In genomic region chr13:92644199-92644598, GRCm38 (mm10) we compare ENCODE assay signal across 16 mouse cellular contexts.
"Had no signal": no experiment of that assay in that cellular context is flagged by ENCODE, and none has a peak within 500 bp of the region (broad histone marks: within the 10 kb centered on the region; RNA-seq: fewer than 3 reads in every experiment).

No protein-coding gene starts in this region.

- H3K36me3 ChIP-seq: intestine, embryonic 15.5 days; kidney, embryonic 15.5 days; limb, embryonic 12.5 days; limb, embryonic 15.5 days; neural tube, embryonic 13.5 days had no signal

- DNase-seq: kidney, adult 11 months; kidney, adult 8-10 months; kidney, postnatal 14 days; left cerebral cortex, postnatal 4 days; lung, embryonic 14.5 days; midbrain, embryonic 14.5 days; thymus, postnatal 4 days had no signal

- H3K9ac ChIP-seq: intestine, embryonic 15.5 days; kidney, embryonic 15.5 days; limb, embryonic 12.5 days; limb, embryonic 15.5 days; lung, embryonic 14.5 days; neural tube, embryonic 13.5 days had no signal

- H3K4me2 ChIP-seq: intestine, embryonic 15.5 days; kidney, embryonic 15.5 days; limb, embryonic 12.5 days; limb, embryonic 15.5 days; lung, embryonic 14.5 days; midbrain, embryonic 11.5 days; neural tube, embryonic 13.5 days had no signal

- H3K27ac ChIP-seq: intestine, embryonic 15.5 days; kidney, embryonic 15.5 days; limb, embryonic 12.5 days; limb, embryonic 15.5 days; macrophage; neural tube, embryonic 13.5 days had no signal

- H3K4me1 ChIP-seq: intestine, embryonic 15.5 days had no signal

- H3K4me3 ChIP-seq: intestine, embryonic 15.5 days; kidney, embryonic 15.5 days; limb, embryonic 12.5 days; limb, embryonic 15.5 days; megakaryocyte, embryonic 14.5 days; neural tube, embryonic 13.5 days had no signal

- H3K9me3 ChIP-seq: intestine, embryonic 15.5 days; kidney, embryonic 15.5 days; limb, embryonic 12.5 days; limb, embryonic 15.5 days; megakaryocyte, embryonic 14.5 days; neural tube, embryonic 13.5 days had no signal

- H3K27me3 ChIP-seq: intestine, embryonic 15.5 days; kidney, embryonic 15.5 days; limb, embryonic 12.5 days; megakaryocyte, embryonic 14.5 days; neural tube, embryonic 13.5 days had no signal

- ATAC-seq: intestine, embryonic 15.5 days; lung, postnatal 0 days had no signal
